Mouse (Mus musculus): ENCODE results near the gene Hinfp.

GRCm38 (mm10) chr9:44319887-44320798, 14.7 kb upstream of the Hinfp start, which contains the start of gene C2cd2l:
- TF ChIP-seq EP300 (IDR thresholded peaks at IDR 0.05; ENCODE audit: insufficient read depth, low read depth, low read length) = peak; percentile 65; the same call in 1 of the 2 replicates
- TF ChIP-seq POLR2A (IDR thresholded peaks at IDR 0.05; ENCODE audit: insufficient read depth, low read depth, low read length) = peak; percentile 54
